Mouse (Mus musculus): Measurements from ENCODE around the gene Olfr1014. TPM values are rescaled to one million over a fixed set of nuclear protein-coding genes. Genes with fewer than 3 reads are reported as not detected.

Gene Olfr1014
- total and polyA plus RNA-seq, 3 experiments: not detected

- dilution Hi-C loops (cut with MboI; ENCODE audit: extremely low pct_ligation_motif_present, extremely low pct_unique_long_range_greater_than_20kb, low sequenced_read_pairs): no loop called here
- in situ Hi-C loops (cut with MboI; ENCODE audit: low pct_ligation_motif_present, low pct_unique_long_range_greater_than_20kb, low sequenced_read_pairs): no loop called here
- no peak for TF ChIP-seq NRF1 (IDR thresholded peaks at IDR 0.05; ENCODE audit: low read depth, low read length)
- TF ChIP-seq ELF1 (IDR thresholded peaks at IDR 0.05; ENCODE audit: low read depth, low read length): no peak
- TF ChIP-seq ZNF384 (IDR thresholded peaks at IDR 0.05; ENCODE audit: low read depth, low read length): no peak
- no peak for TF ChIP-seq HCFC1 (IDR thresholded peaks at IDR 0.05; ENCODE audit: low read depth, low read length)
- no peak for TF ChIP-seq POLR2AphosphoS2 (IDR thresholded peaks at IDR 0.05; ENCODE audit: low read depth, low read length)
- TF ChIP-seq CHD2 (IDR thresholded peaks at IDR 0.05; ENCODE audit: low read length): no peak
- TF ChIP-seq EP300 (IDR thresholded peaks at IDR 0.05; ENCODE audit: low read length): no peak
- TF ChIP-seq MAFK (IDR thresholded peaks at IDR 0.05; ENCODE audit: insufficient replicate concordance, low read length): no peak
- TF ChIP-seq UBTF (IDR thresholded peaks at IDR 0.05; ENCODE audit: low read depth, low read length): no peak
- TF ChIP-seq MEF2A (IDR thresholded peaks at IDR 0.05; ENCODE audit: borderline replicate concordance, low read depth, low read length): no peak
- no peak for TF ChIP-seq NELFE (IDR thresholded peaks at IDR 0.05; ENCODE audit: low read depth, low read length)
- no peak for TF ChIP-seq TBP (conservative IDR thresholded peaks at IDR 0.05; ENCODE audit: low read depth, low read length)
Measured at GRCm38 (mm10) chr2:85753822-85754221, 18.7 kb upstream of the Olfr1014 start.

GRCm38 (mm10) chr2:85762666-85763065 is 9.8 kb upstream of the Olfr1014 start, which contains the start of gene Olfr1012:
Gene Olfr1012 (minus strand): TSS chr2:85762766.
- DNase-seq (ENCODE audit: extremely low read depth): no peak
- in situ Hi-C loops (cut with MboI; ENCODE audit: low pct_ligation_motif_present, low pct_unique_long_range_greater_than_20kb, low sequenced_read_pairs): no loop called here
- no peak within 1 kb of the TSS for H3K4me3 ChIP-seq (replicated peaks in 1 of 3; ENCODE audit: low read depth in 2 of 3, low read length in 2 of 3, poor library complexity in 1 of 3)
- H3K9me3 ChIP-seq (replicated peaks; ENCODE audit: low read length): peaks cover 16% of the 10 kb centered on the region
- no peaks in the 10 kb centered on the region for H3K36me3 ChIP-seq (replicated peaks in 1 of 2; ENCODE audit: control insufficient read depth in 1 of 2, insufficient read depth in 1 of 2, low read length in 1 of 2)
- no peak within 1 kb of the TSS for H3K27ac ChIP-seq (ENCODE audit: insufficient read depth, low read depth)
- H3K4me2 ChIP-seq (ENCODE audit: insufficient read depth, low read depth, poor library complexity, severe bottlenecking): no peak within 1 kb of the TSS
- TF ChIP-seq HCFC1 (IDR thresholded peaks at IDR 0.05; ENCODE audit: low read depth, low read length) (no peak), TBP (conservative IDR thresholded peaks at IDR 0.05; ENCODE audit: low read depth, low read length) (no peak), JUND (conservative IDR thresholded peaks at IDR 0.05; ENCODE audit: low read depth, low read length) (no peak), SMC3 (IDR thresholded peaks at IDR 0.05; ENCODE audit: low read depth, low read length) (no peak), CHD2 (IDR thresholded peaks at IDR 0.05; ENCODE audit: low read length) (no peak), TCF12 (IDR thresholded peaks at IDR 0.05; ENCODE audit: low read depth, low read length) (no peak), POLR2AphosphoS2 (IDR thresholded peaks at IDR 0.05; ENCODE audit: low read depth, low read length) (no peak), UBTF (IDR thresholded peaks at IDR 0.05; ENCODE audit: low read depth, low read length) (no peak), MEF2A (IDR thresholded peaks at IDR 0.05; ENCODE audit: borderline replicate concordance, low read depth, low read length) (no peak), CHD1 (IDR thresholded peaks at IDR 0.05; ENCODE audit: low read depth, low read length) (no peak), ZC3H11A (IDR thresholded peaks at IDR 0.05; ENCODE audit: low read depth, low read length) (no peak), PAX5 (IDR thresholded peaks at IDR 0.05; ENCODE audit: low read length) (no peak), ELF1 (IDR thresholded peaks at IDR 0.05; ENCODE audit: low read depth, low read length) (no peak), ZMIZ1 (IDR thresholded peaks at IDR 0.05; ENCODE audit: low read depth, low read length) (no peak), MAZ (IDR thresholded peaks at IDR 0.05; ENCODE audit: low read depth, low read length) (no peak), ZKSCAN1 (IDR thresholded peaks at IDR 0.05; ENCODE audit: borderline replicate concordance, low read depth, low read length) (no peak), SIN3A (IDR thresholded peaks at IDR 0.05; ENCODE audit: low read length) (no peak), KAT2A (IDR thresholded peaks at IDR 0.05; ENCODE audit: insufficient replicate concordance, low read length) (no peak)
- dilution Hi-C loops (cut with MboI; ENCODE audit: extremely low pct_ligation_motif_present, extremely low pct_unique_long_range_greater_than_20kb, low sequenced_read_pairs): no loop called here
- H3K4me1 ChIP-seq (ENCODE audit: control insufficient read depth in 1 of 2, insufficient read depth in 2 of 2): no peaks in the 10 kb centered on the region
- no peaks in the 10 kb centered on the region for H3K27me3 ChIP-seq (replicated peaks)
- H3K79me2 ChIP-seq (replicated peaks; ENCODE audit: control insufficient read depth, extremely low read depth, insufficient read depth, poor library complexity, severe bottlenecking): no peaks in the 10 kb centered on the region
- no peak within 1 kb of the TSS for H3K9ac ChIP-seq (ENCODE audit: insufficient read depth, low read depth)

More at GRCm38 (mm10) chr2:85753822-85754221, 18.7 kb upstream of the Olfr1014 start:
- no peaks in the 10 kb centered on the region for H3K4me1 ChIP-seq (ENCODE audit: control insufficient read depth in 1 of 2, insufficient read depth in 2 of 2)
- H3K79me2 ChIP-seq (replicated peaks; ENCODE audit: control insufficient read depth, extremely low read depth, insufficient read depth, poor library complexity, severe bottlenecking): no peaks in the 10 kb centered on the region
- no peaks in the 10 kb centered on the region for H3K36me3 ChIP-seq (replicated peaks in 1 of 2; ENCODE audit: control insufficient read depth in 1 of 2, insufficient read depth in 1 of 2, low read length in 1 of 2)
- no peaks in the 10 kb centered on the region for H3K27me3 ChIP-seq (replicated peaks)
- DNase-seq (ENCODE audit: extremely low read depth): no peak
- no peak overlapping the region for H3K27ac ChIP-seq (ENCODE audit: insufficient read depth, low read depth)
- no peak overlapping the region for H3K4me3 ChIP-seq (replicated peaks in 1 of 3; ENCODE audit: low read depth in 2 of 3, low read length in 2 of 3, poor library complexity in 1 of 3)
- no peak overlapping the region for H3K9ac ChIP-seq (ENCODE audit: insufficient read depth, low read depth)
- H3K4me2 ChIP-seq (ENCODE audit: insufficient read depth, low read depth, poor library complexity, severe bottlenecking): no peak overlapping the region
- peaks cover 15% of the 10 kb centered on the region for H3K9me3 ChIP-seq (replicated peaks; ENCODE audit: low read length)
